Mouse (Mus musculus): ENCODE measurements around the gene Arid1b. TPM values are rescaled to one million over a fixed set of nuclear protein-coding genes. Genes with fewer than 3 reads are reported as not detected.

Gene Arid1b
- 9.6 and 12.5 TPM in 2 replicates for polyA plus RNA-seq (2015; fragmentation: Nextera tagmentation; extraction: Ambion mirVana)

DNA sequence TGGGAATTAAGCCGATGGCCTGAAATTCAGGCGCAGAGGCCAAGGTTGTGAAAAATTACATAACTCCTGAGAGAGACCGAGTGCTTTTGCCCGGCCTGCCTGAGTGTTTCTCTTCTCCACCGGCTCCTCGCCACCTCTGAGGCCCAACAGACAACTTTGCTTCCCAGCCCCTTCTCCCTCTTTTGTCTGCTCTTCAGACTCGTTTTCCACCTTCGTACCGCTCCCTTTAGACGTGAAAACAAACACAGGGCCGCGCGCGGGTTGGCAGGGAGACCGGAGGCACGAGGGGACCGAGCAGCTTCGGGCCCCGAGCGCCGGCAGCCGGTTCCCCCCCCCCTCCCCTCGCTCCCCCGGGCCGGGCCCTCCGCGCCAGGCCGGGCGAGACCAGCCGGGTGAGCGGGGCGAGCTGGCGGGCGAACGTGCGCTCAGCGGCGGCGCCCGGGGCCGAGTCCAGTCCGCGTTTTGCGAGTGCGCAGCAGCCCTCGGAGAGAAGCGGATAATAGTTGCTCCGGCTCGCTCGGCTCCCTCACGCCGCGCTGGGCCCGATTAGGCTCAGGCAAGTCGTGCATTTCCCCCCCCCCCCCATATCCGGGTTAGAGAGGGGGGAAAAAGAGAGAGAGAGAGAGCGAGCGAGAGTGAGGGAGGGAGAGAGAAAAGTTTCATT lies at the start of gene Arid1b:
Gene Arid1b (plus strand): TSS at position 493 of the 664 bp plus-strand sequence.
- Histone ChIP-seq H3K9me3 (ENCODE audit: control insufficient read depth, low read length) (no peaks in the 10 kb centered on the region), H3K4me2 (ENCODE audit: low read length) (peak within 1 kb of the TSS; percentile 85), H3K4me3 (ENCODE audit: low read length) (peak within 1 kb of the TSS; percentile 90), H3K36me3 (ENCODE audit: control insufficient read depth, insufficient read depth, low read length) (no peaks in the 10 kb centered on the region), H3K4me1 (ENCODE audit: control insufficient read depth, insufficient read depth, low read depth, low read length) (peaks cover 11% of the 10 kb centered on the region), H3K9ac (ENCODE audit: low read depth, low read length) (peak within 1 kb of the TSS; percentile 98), H3K27me3 (replicated peaks; ENCODE audit: control insufficient read depth, insufficient read depth, low read length) (no peaks in the 10 kb centered on the region), H3K27ac (ENCODE audit: low read depth, low read length) (peak within 1 kb of the TSS; percentile 100)
- ATAC-seq: peak; percentile 79
- WGBS: under 1% methylated on average over 52 of the region's 58 CpGs

GRCm38 (mm10) chr17:4945311-4945751 lies 48.8 kb upstream of the Arid1b start:
- H3K27ac ChIP-seq (ENCODE audit: low read depth, low read length): no peak overlapping the region
- 63% methylated on average over 6 of the region's 6 CpGs for WGBS
- H3K36me3 ChIP-seq (ENCODE audit: control insufficient read depth, insufficient read depth, low read length): no peaks in the 10 kb centered on the region
- H3K9ac ChIP-seq (ENCODE audit: low read depth, low read length): no peak overlapping the region
- H3K27me3 ChIP-seq (replicated peaks; ENCODE audit: control insufficient read depth, insufficient read depth, low read length): no peaks in the 10 kb centered on the region
- no peaks in the 10 kb centered on the region for H3K9me3 ChIP-seq (ENCODE audit: control insufficient read depth, low read length)
- no peak for ATAC-seq
- peaks cover 15% of the 10 kb centered on the region for H3K4me1 ChIP-seq (ENCODE audit: control insufficient read depth, insufficient read depth, low read depth, low read length)
- H3K4me2 ChIP-seq (ENCODE audit: low read length): no peak overlapping the region
- H3K4me3 ChIP-seq (ENCODE audit: low read length): no peak overlapping the region

DNA sequence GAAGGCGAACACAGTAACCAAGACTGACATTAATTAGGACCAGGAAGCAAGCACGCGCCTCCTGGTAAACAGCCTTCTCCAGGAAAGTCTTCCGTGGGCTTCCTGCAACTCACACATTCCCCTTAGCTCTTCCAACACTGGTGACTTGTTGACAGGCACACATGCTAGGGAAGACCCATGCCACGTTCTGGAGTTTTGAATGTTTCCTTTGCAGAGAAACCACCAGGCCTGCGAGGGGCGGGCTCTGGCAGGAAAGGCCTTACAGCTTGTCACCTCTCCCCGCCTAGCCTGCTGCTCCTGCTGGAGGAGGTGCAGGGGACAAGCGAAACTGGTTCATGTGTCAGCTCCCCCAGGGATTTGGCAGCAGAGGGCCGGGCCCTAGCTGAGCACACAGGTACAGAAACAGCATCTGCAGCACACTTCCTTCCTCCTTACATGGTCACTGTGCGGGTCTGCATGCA lies 48.2 kb upstream of the Arid1b start:
- Histone ChIP-seq H3K4me1 (ENCODE audit: control insufficient read depth, insufficient read depth, low read depth, low read length) (peaks cover 15% of the 10 kb centered on the region), H3K9ac (ENCODE audit: low read depth, low read length) (peak overlapping the region; percentile 47; the same call in 1 of the 2 replicates), H3K4me2 (ENCODE audit: low read length) (peak overlapping the region; percentile 33), H3K27me3 (replicated peaks; ENCODE audit: control insufficient read depth, insufficient read depth, low read length) (no peaks in the 10 kb centered on the region), H3K36me3 (ENCODE audit: control insufficient read depth, insufficient read depth, low read length) (no peaks in the 10 kb centered on the region), H3K27ac (ENCODE audit: low read depth, low read length) (no peak overlapping the region), H3K9me3 (ENCODE audit: control insufficient read depth, low read length) (no peaks in the 10 kb centered on the region), H3K4me3 (ENCODE audit: low read length) (no peak overlapping the region)
- ATAC-seq: peak; percentile 27; the same call in 1 of the 2 replicates
- 21% methylated on average over 11 of the region's 11 CpGs for WGBS

DNA sequence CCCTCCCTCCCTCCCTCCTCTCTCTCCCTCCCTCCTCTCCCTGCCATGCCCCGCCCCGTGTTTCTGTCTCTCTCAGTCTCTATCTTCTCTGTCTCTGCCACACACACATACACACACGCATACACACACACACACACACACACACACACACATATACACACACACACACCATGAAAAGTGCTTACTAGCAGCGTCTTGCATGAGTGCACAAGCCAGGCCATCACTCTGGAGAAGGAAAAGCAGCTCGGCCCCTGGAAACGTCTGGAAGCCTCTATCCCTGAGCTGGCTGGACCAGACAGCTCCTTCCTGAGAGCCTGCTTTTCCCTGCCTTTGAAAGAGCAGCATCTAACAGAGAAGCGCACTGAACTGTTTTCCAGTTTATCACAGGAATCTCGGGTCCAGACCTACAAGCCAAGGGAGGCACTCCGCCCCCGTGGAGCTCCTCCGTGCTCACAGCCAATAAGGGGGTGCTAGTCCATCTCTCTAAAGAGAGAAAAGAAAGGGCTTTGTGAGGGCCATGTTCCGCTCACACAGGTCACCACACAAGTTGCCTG lies 47.6 kb upstream of the Arid1b start:
- ATAC-seq: 0 out of 2 replicates have a peak, but pooled peaks have one; percentile 48
- Histone ChIP-seq H3K27me3 (replicated peaks; ENCODE audit: control insufficient read depth, insufficient read depth, low read length) (no peaks in the 10 kb centered on the region), H3K4me1 (ENCODE audit: control insufficient read depth, insufficient read depth, low read depth, low read length) (peaks cover 15% of the 10 kb centered on the region), H3K9ac (ENCODE audit: low read depth, low read length) (peak overlapping the region; percentile 38), H3K9me3 (ENCODE audit: control insufficient read depth, low read length) (no peaks in the 10 kb centered on the region), H3K27ac (ENCODE audit: low read depth, low read length) (no peak overlapping the region), H3K4me3 (ENCODE audit: low read length) (no peak overlapping the region), H3K36me3 (ENCODE audit: control insufficient read depth, insufficient read depth, low read length) (no peaks in the 10 kb centered on the region), H3K4me2 (ENCODE audit: low read length) (peak overlapping the region; percentile 36)
- WGBS: 16% methylated on average over 12 of the region's 12 CpGs

GRCm38 (mm10) chr17:4947013-4947412 lies 47.1 kb upstream of the Arid1b start:
- no peak overlapping the region for H3K9ac ChIP-seq (ENCODE audit: low read depth, low read length)
- H3K27ac ChIP-seq (ENCODE audit: low read depth, low read length): no peak overlapping the region
- H3K27me3 ChIP-seq (replicated peaks; ENCODE audit: control insufficient read depth, insufficient read depth, low read length): no peaks in the 10 kb centered on the region
- ATAC-seq: no peak
- peak overlapping the region; percentile 36 for H3K4me2 ChIP-seq (ENCODE audit: low read length)
- peaks cover 15% of the 10 kb centered on the region for H3K4me1 ChIP-seq (ENCODE audit: control insufficient read depth, insufficient read depth, low read depth, low read length)
- no peak overlapping the region for H3K4me3 ChIP-seq (ENCODE audit: low read length)
- WGBS: 41% methylated on average over 3 of the region's 3 CpGs
- no peaks in the 10 kb centered on the region for H3K9me3 ChIP-seq (ENCODE audit: control insufficient read depth, low read length)
- no peaks in the 10 kb centered on the region for H3K36me3 ChIP-seq (ENCODE audit: control insufficient read depth, insufficient read depth, low read length)

DNA sequence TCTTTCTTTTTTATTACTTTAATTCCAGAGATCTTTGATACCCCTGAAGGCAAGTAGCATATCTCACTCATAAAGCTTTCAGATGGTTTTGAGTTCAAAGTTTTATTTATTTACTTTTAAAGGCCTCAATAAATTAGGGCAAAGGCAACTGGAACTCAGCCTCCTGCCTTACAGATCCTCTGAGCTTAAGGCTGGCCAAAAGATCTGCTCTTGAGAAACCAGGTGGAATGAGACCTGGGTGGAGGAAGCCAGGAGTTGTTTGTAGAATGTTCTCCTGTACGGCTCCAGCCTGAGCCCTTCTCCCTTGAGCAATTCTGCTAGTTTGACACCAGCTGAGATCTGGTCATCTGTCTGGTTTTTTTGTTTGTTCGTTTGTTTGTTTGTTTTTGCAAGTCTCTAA lies 46.7 kb upstream of the Arid1b start:
- 74% methylated on average over 2 of the region's 2 CpGs for WGBS
- H3K36me3 ChIP-seq (ENCODE audit: control insufficient read depth, insufficient read depth, low read length): no peaks in the 10 kb centered on the region
- no peaks in the 10 kb centered on the region for H3K9me3 ChIP-seq (ENCODE audit: control insufficient read depth, low read length)
- H3K4me3 ChIP-seq (ENCODE audit: low read length): no peak overlapping the region
- H3K4me1 ChIP-seq (ENCODE audit: control insufficient read depth, insufficient read depth, low read depth, low read length): peaks cover 15% of the 10 kb centered on the region
- H3K4me2 ChIP-seq (ENCODE audit: low read length): no peak overlapping the region
- H3K27me3 ChIP-seq (replicated peaks; ENCODE audit: control insufficient read depth, insufficient read depth, low read length): no peaks in the 10 kb centered on the region
- no peak overlapping the region for H3K9ac ChIP-seq (ENCODE audit: low read depth, low read length)
- no peak for ATAC-seq
- no peak overlapping the region for H3K27ac ChIP-seq (ENCODE audit: low read depth, low read length)

DNA sequence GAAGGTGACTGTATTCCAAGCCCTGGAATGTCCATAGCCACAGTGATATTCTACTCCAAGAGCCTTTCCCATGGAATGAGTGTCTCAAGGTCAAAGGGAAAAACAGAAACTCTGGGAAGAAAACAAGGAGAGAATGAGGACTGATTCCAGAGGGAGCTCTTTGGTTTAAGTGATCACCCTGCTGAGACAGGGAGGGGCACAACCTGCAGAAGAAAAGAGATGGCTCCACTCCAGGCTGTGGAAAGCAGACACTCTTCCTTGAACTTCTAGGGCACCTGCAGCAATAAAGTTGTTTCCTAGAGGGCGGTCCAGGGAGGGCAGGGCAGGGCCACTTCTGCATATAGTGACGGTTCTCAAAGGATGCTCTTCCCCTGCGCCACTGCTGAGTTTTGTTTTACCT lies 45.6 kb upstream of the Arid1b start:
- WGBS: 54% methylated on average over 3 of the region's 3 CpGs
- Histone ChIP-seq H3K27ac (ENCODE audit: low read depth, low read length) (no peak overlapping the region), H3K9me3 (ENCODE audit: control insufficient read depth, low read length) (no peaks in the 10 kb centered on the region), H3K4me3 (ENCODE audit: low read length) (no peak overlapping the region), H3K9ac (ENCODE audit: low read depth, low read length) (no peak overlapping the region), H3K4me2 (ENCODE audit: low read length) (no peak overlapping the region), H3K27me3 (replicated peaks; ENCODE audit: control insufficient read depth, insufficient read depth, low read length) (no peaks in the 10 kb centered on the region), H3K4me1 (ENCODE audit: control insufficient read depth, insufficient read depth, low read depth, low read length) (peaks cover 15% of the 10 kb centered on the region), H3K36me3 (ENCODE audit: control insufficient read depth, insufficient read depth, low read length) (no peaks in the 10 kb centered on the region)
- ATAC-seq: no peak

GRCm38 (mm10) chr17:4954431-4954830 lies 39.7 kb upstream of the Arid1b start:
- H3K4me3 ChIP-seq (ENCODE audit: low read length): no peak overlapping the region
- H3K4me1 ChIP-seq (ENCODE audit: control insufficient read depth, insufficient read depth, low read depth, low read length): no peaks in the 10 kb centered on the region
- H3K4me2 ChIP-seq (ENCODE audit: low read length): no peak overlapping the region
- H3K9me3 ChIP-seq (ENCODE audit: control insufficient read depth, low read length): no peaks in the 10 kb centered on the region
- H3K27me3 ChIP-seq (replicated peaks; ENCODE audit: control insufficient read depth, insufficient read depth, low read length): no peaks in the 10 kb centered on the region
- no peak for ATAC-seq
- WGBS: 39% methylated on average over 4 of the region's 4 CpGs
- no peak overlapping the region for H3K27ac ChIP-seq (ENCODE audit: low read depth, low read length)
- H3K9ac ChIP-seq (ENCODE audit: low read depth, low read length): no peak overlapping the region
- H3K36me3 ChIP-seq (ENCODE audit: control insufficient read depth, insufficient read depth, low read length): no peaks in the 10 kb centered on the region

DNA sequence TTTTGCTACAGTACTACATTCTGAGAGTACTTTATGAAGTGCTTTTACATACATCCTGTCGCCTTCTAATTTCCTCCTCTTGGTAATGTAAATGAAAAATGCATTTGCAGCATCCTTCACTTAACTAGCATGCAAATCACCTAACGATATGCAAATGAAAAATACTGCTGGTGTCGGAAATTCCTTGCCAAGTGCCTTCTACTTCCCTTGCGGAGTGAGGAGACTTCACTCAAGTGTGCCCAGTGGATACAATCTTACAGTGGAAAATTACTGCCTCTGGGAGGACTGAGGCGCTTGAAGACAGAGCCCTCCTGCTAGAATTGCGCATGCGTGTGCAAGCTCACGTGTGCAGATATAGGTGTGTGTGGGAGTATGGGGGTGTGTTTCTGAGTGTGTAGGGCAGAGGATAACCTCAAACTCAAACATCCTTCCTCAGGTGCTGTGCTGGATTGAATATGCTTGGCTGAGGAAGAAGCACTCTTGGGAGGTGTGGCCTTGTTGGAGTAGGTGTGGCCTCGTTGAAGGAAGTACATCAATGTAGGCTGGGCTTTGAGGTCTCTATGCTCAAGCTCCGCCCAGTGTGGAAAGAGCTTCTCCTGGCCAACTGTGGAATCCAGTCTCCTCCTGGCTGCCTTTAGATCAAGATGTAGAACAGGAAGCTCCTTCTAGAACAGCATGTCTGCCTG lies 29.8 kb upstream of the Arid1b start:
- WGBS: 73% methylated on average over 10 of the region's 10 CpGs
- Histone ChIP-seq H3K9me3 (ENCODE audit: control insufficient read depth, low read length) (no peaks in the 10 kb centered on the region), H3K4me1 (ENCODE audit: control insufficient read depth, insufficient read depth, low read depth, low read length) (no peaks in the 10 kb centered on the region), H3K36me3 (ENCODE audit: control insufficient read depth, insufficient read depth, low read length) (no peaks in the 10 kb centered on the region), H3K4me3 (ENCODE audit: low read length) (no peak overlapping the region), H3K27me3 (replicated peaks; ENCODE audit: control insufficient read depth, insufficient read depth, low read length) (no peaks in the 10 kb centered on the region), H3K27ac (ENCODE audit: low read depth, low read length) (no peak overlapping the region), H3K4me2 (ENCODE audit: low read length) (no peak overlapping the region), H3K9ac (ENCODE audit: low read depth, low read length) (no peak overlapping the region)
- ATAC-seq: no peak

Data from hindbrain, embryonic 16.5 days (tissue).